Mouse (Mus musculus) lung, embryonic 15.5 days (tissue): ENCODE data around the gene Tex44. TPM values are rescaled to one million over a fixed set of nuclear protein-coding genes. Genes with fewer than 3 reads are reported as not detected.
"Not testable (repeated sequence)": the region's sequence is repeated elsewhere in the genome, so short reads cannot be mapped to it uniquely, and the experiment has no call there.

ENCODE experiments used
- ATAC-seq: fragments of 200-750 bp; cut with Nextera tagmentation; 2 replicates; pipeline ENCODE4 v1.8.0; 2017; ENCODE audit warnings: moderate number of reproducible peaks, borderline replicate concordance; ENCODE audit not compliant: low FRiP score, low TSS enrichment; ENCODE audit errors: extremely low read depth
- H3K27ac ChIP-seq: fragments of 300-500 bp; sonication (generic); 2 replicates; pipeline ENCODE4 v1.5.1; 2015; ENCODE audit warnings: moderate library complexity, mild to moderate bottlenecking, inconsistent platforms
- H3K27me3 ChIP-seq: fragments of 300-500 bp; sonication (generic); 2 replicates; pipeline ENCODE4 v1.6.1; 2015; ENCODE audit warnings: inconsistent platforms
- H3K36me3 ChIP-seq: fragments of 300-500 bp; sonication (generic); 2 replicates; pipeline ENCODE4 v1.6.1; 2015; ENCODE audit warnings: inconsistent platforms
- H3K4me1 ChIP-seq: fragments of 300-500 bp; sonication (generic); 2 replicates; pipeline ENCODE4 v1.6.1; 2015; ENCODE audit warnings: inconsistent platforms
- H3K4me2 ChIP-seq: fragments of 300-500 bp; sonication (generic); 2 replicates; pipeline ENCODE4 v1.6.1; 2015; ENCODE audit warnings: inconsistent platforms, mild to moderate bottlenecking, moderate library complexity
- H3K4me3 ChIP-seq: fragments of 300-500 bp; sonication (generic); 2 replicates; pipeline ENCODE4 v1.5.1; 2015; ENCODE audit warnings: mild to moderate bottlenecking, inconsistent platforms
- H3K9ac ChIP-seq: fragments of 300-500 bp; sonication (generic); 2 replicates; pipeline ENCODE4 v1.6.1; 2015; ENCODE audit warnings: inconsistent platforms
- H3K9me3 ChIP-seq: fragments of 300-500 bp; sonication (generic); 2 replicates; pipeline ENCODE4 v1.6.1; 2016; ENCODE audit warnings: inconsistent platforms
- WGBS: fragments of 180-500 bp; shearing (Covaris S2); methylation state at CpG from one replicate; pipeline ENCODE4 v1.1.7; 2015; 5-methylcytosine and 5-hydroxymethylcytosine counted together
- polyA plus RNA-seq: library from polyadenylated mRNA; unstranded; fragments of >200 nt; fragmentation: Nextera tagmentation; extraction: Ambion mirVana; gene quantifications from 2 replicates; pipeline ENCODE4 v1.2.1, GENCODE M21; 2015

Tex44 gene
- polyA plus RNA-seq, 1 experiment from 2014 or later: not detected

GRCm38 (mm10) chr1:86449966-86450365, 23.8 kb downstream of the Tex44 start:
- no peaks in the 10 kb centered on the region for H3K27me3 ChIP-seq
- 30% methylated on average over 6 of the region's 6 CpGs for WGBS
- H3K4me2 ChIP-seq: no peak overlapping the region
- peak; percentile 30; the same call in 1 of the 2 replicates for ATAC-seq
- no peaks in the 10 kb centered on the region for H3K36me3 ChIP-seq
- no peak overlapping the region for H3K9ac ChIP-seq
- H3K27ac ChIP-seq: peak overlapping the region; percentile 97
- no peak overlapping the region for H3K4me3 ChIP-seq
- peaks cover 16% of the 10 kb centered on the region for H3K4me1 ChIP-seq
- no peaks in the 10 kb centered on the region for H3K9me3 ChIP-seq

DNA sequence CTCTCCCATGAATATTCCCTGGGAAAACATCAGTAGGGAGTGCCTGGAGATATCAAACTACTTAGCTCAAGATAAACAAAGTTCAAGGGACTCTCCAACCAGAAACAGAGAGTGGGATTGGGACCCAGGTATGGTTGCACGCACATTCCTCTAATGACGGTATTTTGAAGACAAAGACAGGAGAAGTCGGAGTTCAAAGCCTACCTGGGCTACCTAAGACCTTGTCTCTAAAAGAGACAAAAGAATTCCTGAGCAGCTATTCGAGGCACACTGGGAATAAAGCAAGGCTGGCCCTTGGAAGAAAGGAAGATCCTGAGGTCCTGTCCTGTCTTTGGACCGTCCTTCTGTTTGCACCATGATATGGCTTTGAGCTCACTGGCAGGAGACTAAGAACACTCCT, 26.6 kb downstream of the Tex44 start:
- no peaks in the 10 kb centered on the region for H3K36me3 ChIP-seq
- no peak overlapping the region for H3K9ac ChIP-seq
- no peak overlapping the region for H3K27ac ChIP-seq
- H3K9me3 ChIP-seq: no peaks in the 10 kb centered on the region
- peaks cover 15% of the 10 kb centered on the region for H3K4me1 ChIP-seq
- WGBS: 53% methylated on average over 5 of the region's 5 CpGs
- H3K27me3 ChIP-seq: no peaks in the 10 kb centered on the region
- H3K4me2 ChIP-seq: no peak overlapping the region
- no peak for ATAC-seq
- no peak overlapping the region for H3K4me3 ChIP-seq

DNA sequence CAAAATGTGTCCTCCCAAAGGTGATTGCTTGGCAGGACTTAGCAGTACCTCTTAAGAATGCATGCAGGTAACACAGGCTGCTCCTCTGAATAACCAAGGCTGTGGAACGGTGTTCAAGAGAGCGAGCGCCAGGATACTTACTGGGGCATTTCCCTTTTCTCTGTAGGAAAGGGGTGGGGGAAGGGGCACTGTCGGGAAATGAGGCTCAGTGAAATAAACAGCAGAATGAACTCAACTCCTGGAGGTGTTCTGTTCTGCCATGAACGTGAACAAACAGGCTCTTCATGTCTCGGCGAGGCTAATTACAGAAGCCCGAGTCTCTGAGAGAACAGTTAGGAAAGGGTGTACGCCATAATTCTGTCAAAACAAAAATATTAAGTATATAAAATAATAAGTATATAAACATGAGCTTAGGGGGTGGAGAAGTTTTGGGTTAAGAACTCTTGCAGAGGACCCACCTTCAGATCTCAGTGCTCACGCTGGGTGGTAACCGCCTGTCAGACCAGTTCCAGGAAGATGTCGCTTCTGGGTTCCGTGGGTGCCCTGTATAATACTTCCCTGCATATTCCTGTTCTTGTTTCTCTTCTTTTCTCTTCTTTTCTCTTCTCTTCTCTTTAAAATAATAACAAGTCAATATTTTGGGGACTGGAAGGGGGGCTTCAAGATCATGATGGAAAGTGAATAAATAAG, 30.9 kb downstream of the Tex44 start:
- ATAC-seq: no peak
- no peaks in the 10 kb centered on the region for H3K36me3 ChIP-seq
- no peaks in the 10 kb centered on the region for H3K27me3 ChIP-seq
- H3K27ac ChIP-seq: peak overlapping the region; percentile 18; the same call in 1 of the 2 replicates
- 0 out of 2 replicates have a peak, but pooled peaks cover 6% of the 10 kb centered on the region for H3K4me1 ChIP-seq
- H3K4me2 ChIP-seq: no peak overlapping the region
- WGBS: 47% methylated on average over 13 of the region's 13 CpGs
- H3K9me3 ChIP-seq: no peaks in the 10 kb centered on the region
- H3K4me3 ChIP-seq: no peak overlapping the region
- no peak overlapping the region for H3K9ac ChIP-seq

GRCm38 (mm10) chr1:86459371-86459770, 33.2 kb downstream of the Tex44 start:
- H3K27me3 ChIP-seq: no peaks in the 10 kb centered on the region
- 0 out of 2 replicates have a peak, but pooled peaks cover 9% of the 10 kb centered on the region for H3K4me1 ChIP-seq
- H3K4me3 ChIP-seq: no peak overlapping the region
- no peaks in the 10 kb centered on the region for H3K9me3 ChIP-seq
- no peaks in the 10 kb centered on the region for H3K36me3 ChIP-seq
- H3K27ac ChIP-seq: no peak overlapping the region
- 70% methylated on average over 4 of the region's 4 CpGs for WGBS
- no peak overlapping the region for H3K9ac ChIP-seq
- ATAC-seq: no peak
- no peak overlapping the region for H3K4me2 ChIP-seq

DNA sequence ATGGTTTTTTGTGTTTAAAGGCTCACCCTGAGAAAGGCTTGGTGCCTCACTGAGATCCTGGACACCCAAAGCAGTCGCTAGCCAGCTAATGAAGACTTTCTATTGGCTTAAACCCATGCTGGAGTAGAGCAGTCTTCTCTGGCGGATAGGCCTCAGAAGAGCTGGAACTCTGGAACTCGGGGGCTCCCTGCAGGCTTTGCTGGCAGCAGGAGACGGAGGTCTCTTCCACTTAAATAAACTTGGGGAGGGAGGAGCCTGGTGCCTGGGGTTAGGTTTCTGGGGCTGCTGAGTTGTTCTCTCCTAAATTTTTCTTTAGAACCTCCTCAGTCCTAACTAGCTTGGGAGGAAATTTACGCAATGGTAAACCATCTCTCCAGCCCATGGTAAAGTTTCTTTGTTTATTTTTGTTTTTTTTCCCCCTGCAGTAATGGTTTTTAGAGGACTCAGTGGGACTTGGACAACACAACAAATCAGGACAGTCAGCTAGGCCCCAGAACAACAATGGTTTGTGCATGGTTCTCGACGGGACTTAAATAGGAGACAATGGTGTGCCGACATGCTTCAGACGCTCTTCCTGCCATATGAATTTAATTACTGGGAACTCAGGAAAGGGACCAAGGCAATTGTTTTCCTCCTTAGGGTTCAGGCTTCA, 38.2 kb downstream of the Tex44 start:
- Histone ChIP-seq H3K9ac (no peak overlapping the region), H3K36me3 (no peaks in the 10 kb centered on the region), H3K27me3 (no peaks in the 10 kb centered on the region), H3K27ac (peak overlapping the region; percentile 81), H3K4me3 (no peak overlapping the region), H3K4me1 (peaks cover 15% of the 10 kb centered on the region), H3K4me2 (no peak overlapping the region), H3K9me3 (no peaks in the 10 kb centered on the region)
- ATAC-seq: no peak; the same call in 1 of the 2 replicates
- 53% methylated on average over 9 of the region's 9 CpGs for WGBS

GRCm38 (mm10) chr1:86464875-86465224, 38.7 kb downstream of the Tex44 start:
- Histone ChIP-seq H3K36me3 (no peaks in the 10 kb centered on the region), H3K4me1 (peaks cover 16% of the 10 kb centered on the region), H3K27me3 (no peaks in the 10 kb centered on the region), H3K4me3 (no peak overlapping the region), H3K27ac (peak overlapping the region; percentile 81), H3K4me2 (no peak overlapping the region), H3K9ac (no peak overlapping the region), H3K9me3 (no peaks in the 10 kb centered on the region)
- 35% methylated on average over 4 of the region's 4 CpGs for WGBS
- ATAC-seq: no peak

- no peaks in the 10 kb centered on the region for H3K27me3 ChIP-seq
- no peaks in the 10 kb centered on the region for H3K9me3 ChIP-seq
- no peaks in the 10 kb centered on the region for H3K36me3 ChIP-seq
- H3K9ac ChIP-seq: no peak overlapping the region
- ATAC-seq: no peak
- H3K4me3 ChIP-seq: no peak overlapping the region
- no peak overlapping the region for H3K27ac ChIP-seq
- peaks cover 41% of the 10 kb centered on the region for H3K4me1 ChIP-seq
- 85% methylated on average over 8 of the region's 8 CpGs for WGBS
- no peak overlapping the region for H3K4me2 ChIP-seq
These were observed 41.3 kb downstream of the Tex44 start for GRCm38 (mm10) chr1:86467416-86467815.

DNA sequence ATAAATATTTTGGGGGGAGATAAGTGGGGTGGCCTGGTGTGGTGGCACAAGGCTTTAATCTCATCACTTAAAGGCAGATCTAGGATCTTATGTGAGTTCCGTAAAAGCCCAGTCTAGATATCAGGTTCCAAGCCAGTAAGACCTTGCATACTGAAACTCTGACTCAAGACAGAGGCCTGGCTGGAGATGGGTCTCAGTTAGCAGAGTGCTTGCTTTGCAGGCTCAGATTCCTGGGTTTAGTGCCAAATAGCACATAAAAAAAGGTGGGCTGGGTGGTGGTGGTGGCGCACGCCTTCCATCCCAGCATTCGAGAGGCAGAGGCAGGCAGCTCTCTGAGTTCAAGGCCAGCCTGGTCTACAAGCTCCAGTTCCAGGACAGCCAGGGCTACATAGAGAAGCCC, 43.7 kb downstream of the Tex44 start:
- Histone ChIP-seq H3K4me1 (peaks cover 43% of the 10 kb centered on the region), H3K27me3 (no peaks in the 10 kb centered on the region), H3K27ac (peak overlapping the region; percentile 98), H3K4me2 (no peak overlapping the region), H3K9ac (no peak overlapping the region), H3K9me3 (no peaks in the 10 kb centered on the region), H3K4me3 (no peak overlapping the region), H3K36me3 (no peaks in the 10 kb centered on the region)
- 92% methylated on average over 4 of the region's 4 CpGs for WGBS
- 0 out of 2 replicates have a peak, but pooled peaks have one; percentile 1 for ATAC-seq

GRCm38 (mm10) chr1:86470519-86471181, 44.5 kb downstream of the Tex44 start:
- Histone ChIP-seq H3K4me2 (peak overlapping the region; percentile 21), H3K36me3 (no peaks in the 10 kb centered on the region), H3K4me3 (no peak overlapping the region), H3K9me3 (no peaks in the 10 kb centered on the region), H3K9ac (no peak overlapping the region), H3K27ac (peak overlapping the region; percentile 98), H3K27me3 (no peaks in the 10 kb centered on the region), H3K4me1 (peaks cover 36% of the 10 kb centered on the region)
- WGBS: 40% methylated on average over 12 of the region's 12 CpGs
- ATAC-seq: peak; percentile 78

GRCm38 (mm10) chr1:86471504-86471961, 45.4 kb downstream of the Tex44 start:
- not testable (repeated sequence) for H3K4me2 ChIP-seq, H3K27me3 ChIP-seq, H3K9me3 ChIP-seq, H3K4me3 ChIP-seq, H3K36me3 ChIP-seq, ATAC-seq, H3K9ac ChIP-seq
- peak overlapping the region; percentile 98 for H3K27ac ChIP-seq
- WGBS: 67% methylated on average over 11 of the region's 11 CpGs
- H3K4me1 ChIP-seq: peaks cover 36% of the 10 kb centered on the region

GRCm38 (mm10) chr1:86472197-86472952, 46.2 kb downstream of the Tex44 start:
- Histone ChIP-seq H3K9ac (peak overlapping the region; percentile 28), H3K27ac (peak overlapping the region; percentile 98), H3K27me3 (no peaks in the 10 kb centered on the region), H3K4me1 (peaks cover 36% of the 10 kb centered on the region), H3K4me3 (peak overlapping the region; percentile 18), H3K4me2 (peak overlapping the region; percentile 50), H3K36me3 (no peaks in the 10 kb centered on the region), H3K9me3 (no peaks in the 10 kb centered on the region)
- ATAC-seq: peak; percentile 74
- WGBS: 10% methylated on average over 31 of the region's 31 CpGs
